Mouse (Mus musculus): ENCODE measurements around the gene Vmn1r234. TPM values are rescaled to one million over a fixed set of nuclear protein-coding genes. Genes with fewer than 3 reads are reported as not detected.
A peak's percentile ranks its signal among the peaks of the same experiment; 100 is the strongest.
"Not testable (repeated sequence)": the region's sequence is repeated elsewhere in the genome, so short reads cannot be mapped to it uniquely, and the experiment has no call there.

The Vmn1r234 gene
- not detected in 2 replicates for total RNA-seq (2021)
- long read RNA-seq, experiment 1, result 0 reads
- long read RNA-seq, experiment 2, result 0 reads

- DNase-seq, result no peak
Measured at GRCm38 (mm10) chr17:21225787-21226186, at the start of gene Vmn1r234. Gene Vmn1r234, plus strand, starts transcription at chr17:21226087.

GRCm38 (mm10) chr17:21211081-21211480 is 14.8 kb upstream of the Vmn1r234 start:
- DNase-seq, result not testable (repeated sequence)

- DNase-seq, result peak; percentile 49
Measured at GRCm38 (mm10) chr17:21231654-21232053, 5.8 kb downstream of the Vmn1r234 start.

GRCm38 (mm10) chr17:21256111-21256510 is 30.2 kb downstream of the Vmn1r234 start, which contains the start of gene Vmn1r235:
Gene Vmn1r235, plus strand, starts transcription at chr17:21256411.
- no peak for DNase-seq

- peak; percentile 22 for DNase-seq
Measured at GRCm38 (mm10) chr17:21272103-21272502, 46.2 kb downstream of the Vmn1r234 start.

- DNase-seq, result no peak
Measured at GRCm38 (mm10) chr17:21282642-21283041, 56.8 kb downstream of the Vmn1r234 start, which contains the start of gene Vmn1r236. Gene Vmn1r236, plus strand, starts transcription at chr17:21282942.

GRCm38 (mm10) chr17:21284395-21284794 is 58.5 kb downstream of the Vmn1r234 start:
- no peak for DNase-seq

Small RNA genes lying within 50 kb of the gene (microRNA-seq; reads per million reads assigned to microRNA genes)
- 0 reads per million in 2 experiments for gene Gm26384

Other genes with a start within 250 kb of the Vmn1r234 start
- gene Vmn1r233, start 229.6 kb upstream of the Vmn1r234 start, total RNA-seq (2021), result not detected in 2 replicates
- 18.5 and 23.8 TPM in 2 replicates for gene Zfp160, start 217.2 kb upstream of the Vmn1r234 start, total RNA-seq (2021)
- gene Vmn1r235, start 30.3 kb downstream of the Vmn1r234 start, total RNA-seq (2021), result not detected in 2 replicates
- gene Vmn1r236, start 56.9 kb downstream of the Vmn1r234 start, total RNA-seq (2021), result not detected in 2 replicates
- gene Vmn1r237, start 85.8 kb downstream of the Vmn1r234 start, total RNA-seq (2021), result not detected in 2 replicates
- 3.1 and 4.1 TPM in 2 replicates for gene Zfp677, start 157.7 kb downstream of the Vmn1r234 start, total RNA-seq (2021)
- 3.3 TPM in 2 replicates for gene Zfp54, start 197.1 kb downstream of the Vmn1r234 start, total RNA-seq (2021)
- gene Zfp51, start 224.3 kb downstream of the Vmn1r234 start, total RNA-seq (2021), result 7.1 and 8.5 TPM in 2 replicates

Data from adrenal gland, postnatal 14 days (tissue).